Mouse (Mus musculus) lung, postnatal 0 days (tissue): ENCODE measurements around the gene Olfr156.
A peak's percentile ranks its signal among the peaks of the same experiment; 100 is the strongest.

Experiments used
- CTCF ChIP-seq: IDR thresholded peaks from 2 replicates; pipeline ENCODE4 v1.5.1; 2016; ENCODE audit warnings: antibody characterized with exemption, mild to moderate bottlenecking
- EP300 ChIP-seq: IDR thresholded peaks from 2 replicates; pipeline ENCODE4 v1.6.1; 2016; ENCODE audit warnings: antibody characterized with exemption, mild to moderate bottlenecking, control low read depth

- no peak for TF ChIP-seq EP300
- TF ChIP-seq CTCF = peak; percentile 76
Measured at GRCm38 (mm10) chr4:43823845-43824337, at the start of gene Olfr156.
